Mouse (Mus musculus) C2C12 (cell line): ENCODE measurements around the gene Hyou1. TPM values are rescaled to one million over a fixed set of nuclear protein-coding genes. Genes with fewer than 3 reads are reported as not detected.
"Not testable (repeated sequence)": the region's sequence is repeated elsewhere in the genome, so short reads cannot be mapped to it uniquely, and the experiment has no call there.

ENCODE experiments used
- H3K27me3 ChIP-seq: one replicate; pipeline ENCODE4 v1.6.1; 2011; ENCODE audit not compliant: control insufficient read depth, insufficient read depth, insufficient read length
- H3K36me3 ChIP-seq: one replicate; pipeline ENCODE4 v1.6.1; 2011; ENCODE audit not compliant: control insufficient read depth, insufficient read depth
- H3K4me3 ChIP-seq: one replicate; pipeline ENCODE4 v1.5.1; 2011; ENCODE audit warnings: mild to moderate bottlenecking, control low read depth; ENCODE audit not compliant: poor library complexity, insufficient read depth, severe bottlenecking
- H3K79me2 ChIP-seq: one replicate; pipeline ENCODE4 v1.6.1; 2011; ENCODE audit not compliant: control insufficient read depth, insufficient read depth
- H3K79me3 ChIP-seq: one replicate; pipeline ENCODE4 v1.6.1; 2011; ENCODE audit warnings: low read depth, control low read depth
- H3ac ChIP-seq: one replicate; pipeline ENCODE3; 2011; ENCODE audit warnings: low read depth; ENCODE audit not compliant: control insufficient read depth, insufficient read length
- CEBPB ChIP-seq: IDR thresholded peaks from one replicate; pipeline ENCODE4 v1.6.1; 2011; ENCODE audit warnings: low read depth, mild to moderate bottlenecking, control low read depth, moderate library complexity
- CTCF ChIP-seq: IDR thresholded peaks from one replicate; pipeline ENCODE4 v1.5.1; 2011; ENCODE audit not compliant: control insufficient read depth, insufficient read depth, insufficient read length
- FOSL1 ChIP-seq: IDR thresholded peaks from one replicate; pipeline ENCODE4 v1.8.0; 2011; ENCODE audit warnings: mild to moderate bottlenecking, low read length; ENCODE audit not compliant: poor library complexity, insufficient read depth, severe bottlenecking
- MAX ChIP-seq: IDR thresholded peaks from one replicate; pipeline ENCODE4 v1.6.1; 2011; ENCODE audit warnings: mild to moderate bottlenecking, control low read depth
- MYOD1 ChIP-seq: IDR thresholded peaks from one replicate; pipeline ENCODE4 v1.6.1; 2011; ENCODE audit warnings: low read depth; ENCODE audit not compliant: control insufficient read depth, insufficient read length
- MYOG ChIP-seq: IDR thresholded peaks from one replicate; pipeline ENCODE4 v1.6.1; 2011; ENCODE audit not compliant: control insufficient read depth, insufficient read length; ENCODE audit errors: extremely low read depth
- USF1 ChIP-seq: IDR thresholded peaks from one replicate; pipeline ENCODE4 v1.6.1; 2011; ENCODE audit warnings: low read depth, mild to moderate bottlenecking, control low read depth, moderate library complexity
- polyA plus RNA-seq: library from polyadenylated mRNA; unstranded; fragments of >200 nt; fragmentation: generic; extraction: Trizol; gene quantifications from one replicate; pipeline ENCODE4 v1.2.1, GENCODE M21; 2012; ENCODE audit warnings: missing spikeins

Gene Hyou1
- polyA plus RNA-seq, 1 experiment, result 68.3 TPM

DNA sequence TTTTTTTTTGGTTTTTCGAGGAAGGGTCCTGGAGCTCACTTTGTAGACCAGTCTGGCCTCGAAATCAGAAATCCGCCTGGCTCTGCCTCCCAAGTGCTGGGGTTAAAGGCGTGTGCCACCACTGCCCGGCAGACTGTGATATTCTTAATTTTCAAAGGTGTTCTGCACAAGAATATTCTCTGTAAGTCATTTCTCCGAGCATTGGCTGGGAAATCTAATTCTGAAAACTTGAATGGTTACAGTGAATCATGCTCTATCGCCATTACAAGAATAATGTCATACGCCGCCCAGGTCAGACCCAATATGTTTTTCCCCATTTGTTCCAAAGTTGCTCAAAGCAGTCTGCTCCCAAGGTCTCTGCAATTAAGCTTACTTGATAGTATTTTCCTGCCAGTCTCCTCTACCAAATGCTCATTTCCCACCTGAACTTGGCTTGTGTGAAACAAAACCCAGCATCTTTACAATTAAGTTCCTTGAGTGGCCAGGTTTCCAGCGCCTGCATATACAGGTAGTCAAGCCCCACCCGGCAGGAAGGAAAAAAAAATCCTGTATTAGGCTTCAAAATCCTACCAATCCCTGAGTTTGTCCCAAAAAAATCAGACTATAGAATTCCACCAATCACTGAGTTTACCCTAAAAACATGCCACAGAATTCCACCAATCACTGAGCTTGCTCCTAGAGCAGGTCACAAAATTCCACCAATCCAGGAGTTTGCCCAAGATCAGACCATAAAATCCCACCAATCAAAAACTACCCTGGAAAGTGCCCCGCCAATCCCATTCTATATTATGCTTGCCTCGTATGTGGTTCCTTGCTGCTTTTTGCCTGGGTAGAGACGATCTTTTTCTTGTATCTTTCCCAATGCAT is 39.5 kb downstream of the Hyou1 start, which contains the start of gene Ccdc84:
Gene Ccdc84, minus strand, starts transcription at position 51 of the 867 bp plus-strand sequence.
- Histone ChIP-seq H3K79me3 (peaks cover 4% of the 10 kb centered on the region), H3K4me3 (peak within 1 kb of the TSS; percentile 83), H3ac (peak within 1 kb of the TSS; percentile 82), H3K79me2 (peaks cover 10% of the 10 kb centered on the region), H3K27me3 (no peaks in the 10 kb centered on the region), H3K36me3 (peaks cover 18% of the 10 kb centered on the region)
- TF ChIP-seq CTCF, result no peak
- no peak for TF ChIP-seq MYOG
- no peak for TF ChIP-seq MYOD1
- no peak for TF ChIP-seq USF1
- no peak for TF ChIP-seq CEBPB
- TF ChIP-seq FOSL1, result no peak

DNA sequence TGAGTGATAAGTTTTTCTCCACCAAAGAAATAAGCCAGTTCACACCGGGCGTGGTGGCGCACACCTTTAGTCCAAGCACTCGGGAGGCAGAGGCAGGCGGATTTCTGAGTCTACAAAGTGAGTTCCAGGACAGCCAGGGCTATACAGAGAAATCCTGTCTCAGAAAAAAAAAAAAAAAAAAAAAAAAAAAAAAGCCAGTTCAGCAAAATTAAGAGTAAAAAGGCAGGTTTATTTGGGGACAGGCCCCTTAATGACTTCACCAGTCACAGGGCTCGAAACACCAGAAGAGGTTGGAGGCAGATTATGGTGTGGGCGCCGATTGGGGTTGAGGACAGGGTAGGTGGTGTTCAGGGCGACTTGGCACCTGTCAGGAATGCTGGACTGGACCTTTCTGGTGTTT is 40.4 kb downstream of the Hyou1 start:
- H3ac ChIP-seq, H3K36me3 ChIP-seq, H3K79me2 ChIP-seq, H3K27me3 ChIP-seq, H3K4me3 ChIP-seq, H3K79me3 ChIP-seq: not testable (repeated sequence)

DNA sequence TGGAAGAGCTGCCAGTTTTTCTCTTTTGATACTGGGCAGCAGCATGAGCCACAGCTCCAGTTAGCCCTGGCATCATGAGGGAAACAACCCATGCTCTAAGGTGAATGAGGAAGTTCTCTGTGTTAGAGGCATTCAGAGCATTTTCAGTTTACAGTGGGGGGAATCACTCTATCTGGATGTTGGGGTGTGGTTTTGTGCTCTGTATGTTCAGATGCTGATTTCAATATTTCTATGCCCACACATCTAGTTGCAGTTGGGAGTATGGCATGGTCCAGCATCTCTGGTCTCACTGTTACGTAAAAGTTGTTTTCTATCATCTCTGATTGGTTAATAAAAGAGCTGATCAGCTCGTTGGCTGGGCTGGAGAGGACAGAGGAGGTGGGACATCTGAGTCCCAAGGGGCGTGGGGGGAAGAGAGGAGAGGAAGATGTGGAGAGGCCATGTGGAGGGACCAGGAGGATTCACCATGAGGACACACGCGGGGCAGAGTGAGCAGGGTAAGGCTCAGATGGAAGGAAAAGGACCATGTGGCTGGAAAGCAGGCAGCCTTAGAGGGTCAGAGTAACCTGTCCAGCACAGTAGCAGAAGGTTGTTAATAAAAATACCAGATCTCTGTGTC is 41.1 kb downstream of the Hyou1 start:
- TF ChIP-seq FOSL1 (no peak), CTCF (no peak), MYOG (no peak), MAX (no peak), CEBPB (no peak), MYOD1 (no peak), USF1 (no peak)
- H3K4me3 ChIP-seq, result no peak overlapping the region
- peaks cover 7% of the 10 kb centered on the region for H3K36me3 ChIP-seq
- H3K79me3 ChIP-seq, result peaks cover 4% of the 10 kb centered on the region
- no peaks in the 10 kb centered on the region for H3K27me3 ChIP-seq
- H3K79me2 ChIP-seq, result peaks cover 10% of the 10 kb centered on the region
- no peak overlapping the region for H3ac ChIP-seq

DNA sequence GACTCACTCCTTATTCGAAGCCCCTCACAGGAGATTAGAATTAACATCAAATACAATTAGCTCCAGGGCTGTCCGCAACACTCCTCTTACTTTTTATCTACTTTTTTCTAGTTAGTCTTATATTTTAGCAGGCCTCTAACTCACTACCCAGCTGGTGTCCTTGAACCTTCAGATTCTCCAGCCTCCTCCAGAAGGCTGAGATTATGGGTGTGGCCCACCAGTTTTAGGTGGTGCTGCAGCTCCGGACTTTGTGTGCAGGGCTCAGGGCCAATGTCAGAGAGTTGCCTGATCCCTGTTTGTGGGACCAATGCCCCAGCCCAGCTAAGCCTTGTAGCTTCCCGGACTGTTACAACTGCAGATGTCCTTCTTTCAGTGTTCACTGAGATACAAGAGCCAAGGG is 44.3 kb downstream of the Hyou1 start:
- H3ac ChIP-seq, result no peak overlapping the region
- H3K79me3 ChIP-seq, result no peaks in the 10 kb centered on the region
- TF ChIP-seq MYOD1, result no peak
- no peak for TF ChIP-seq CTCF
- TF ChIP-seq FOSL1, result no peak
- no peak for TF ChIP-seq USF1
- no peak for TF ChIP-seq MAX
- H3K36me3 ChIP-seq, result no peaks in the 10 kb centered on the region
- H3K27me3 ChIP-seq, result no peaks in the 10 kb centered on the region
- H3K79me2 ChIP-seq, result no peaks in the 10 kb centered on the region
- no peak overlapping the region for H3K4me3 ChIP-seq

DNA sequence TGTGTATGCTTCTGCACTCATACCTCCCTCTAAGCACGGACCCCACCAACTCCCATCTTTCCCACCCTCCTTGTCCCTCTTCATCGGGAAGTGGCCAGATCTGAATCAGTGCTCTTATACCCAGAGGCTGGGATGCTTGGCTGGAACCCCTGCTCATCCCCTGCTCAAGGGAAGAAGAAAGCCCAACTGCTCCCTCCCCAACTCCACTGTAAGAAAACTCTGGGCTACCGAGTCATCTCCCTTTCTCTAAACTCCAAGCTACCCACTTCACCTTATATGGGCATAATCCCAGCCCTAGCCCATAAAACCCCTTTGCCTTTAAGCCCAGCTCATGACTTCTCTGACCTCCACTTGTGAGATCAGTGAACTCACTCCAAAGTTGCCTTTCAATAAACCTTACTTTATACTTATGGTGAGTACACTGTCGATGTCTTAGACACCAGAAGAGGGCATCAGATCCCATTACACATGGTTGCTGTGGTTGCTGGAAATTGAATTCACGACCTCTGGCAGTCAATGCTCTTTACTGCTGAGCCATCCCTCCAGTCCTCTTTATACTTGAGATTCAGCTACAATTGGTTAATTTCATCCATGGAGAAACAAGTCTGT is 53.4 kb downstream of the Hyou1 start:
- Histone ChIP-seq H3K4me3 (no peak overlapping the region), H3K79me2 (no peaks in the 10 kb centered on the region), H3ac (no peak overlapping the region), H3K36me3 (no peaks in the 10 kb centered on the region), H3K79me3 (no peaks in the 10 kb centered on the region), H3K27me3 (peaks cover 3% of the 10 kb centered on the region)
- no peak for TF ChIP-seq CTCF
- TF ChIP-seq MAX, result no peak
- TF ChIP-seq MYOD1, result no peak
- no peak for TF ChIP-seq CEBPB
- TF ChIP-seq MYOG, result no peak
- no peak for TF ChIP-seq FOSL1
- no peak for TF ChIP-seq USF1

DNA sequence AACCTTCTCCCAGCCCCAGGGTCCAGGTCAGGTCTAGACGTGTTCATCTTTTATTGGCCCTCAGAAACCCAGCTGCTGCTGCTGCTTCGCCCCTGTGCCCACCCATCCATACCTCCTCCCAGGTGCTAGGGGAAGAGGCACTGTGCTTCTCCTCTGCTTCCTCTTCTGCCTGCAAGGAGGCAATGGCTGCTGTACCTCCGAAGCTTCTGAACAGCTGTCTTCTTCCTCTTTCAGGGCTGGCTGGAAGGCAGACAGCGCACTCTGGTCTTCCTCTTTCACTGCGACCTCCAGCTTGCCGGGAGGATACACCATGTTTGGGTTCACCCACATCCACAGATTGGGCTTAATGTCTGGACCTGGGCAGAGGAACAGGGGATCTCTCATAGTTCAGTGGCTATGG is 56.5 kb downstream of the Hyou1 start:
- H3K79me3 ChIP-seq, result no peaks in the 10 kb centered on the region
- TF ChIP-seq CTCF (no peak), FOSL1 (no peak), MYOG (no peak), MYOD1 (no peak), USF1 (no peak), CEBPB (no peak), MAX (no peak)
- no peaks in the 10 kb centered on the region for H3K36me3 ChIP-seq
- H3K27me3 ChIP-seq, result peaks cover 3% of the 10 kb centered on the region
- no peak overlapping the region for H3K4me3 ChIP-seq
- H3ac ChIP-seq, result no peak overlapping the region
- H3K79me2 ChIP-seq, result no peaks in the 10 kb centered on the region
